Mouse (Mus musculus): Measurements from ENCODE around the gene Wdr76. TPM values are rescaled to one million over a fixed set of nuclear protein-coding genes. Genes with fewer than 3 reads are reported as not detected.

Gene Wdr76
- polyA plus RNA-seq, 1 experiment from 2014 or later, result 10.0 TPM

Other genes with a start within 250 kb of the Wdr76 start
- gene Trp53bp1, start 235.3 kb upstream of the Wdr76 start, polyA plus RNA-seq (2014; fragmentation: Nextera tagmentation; extraction: Ambion mirVana), result 104 TPM in 2 replicates
- gene Map1a, start 217.1 kb upstream of the Wdr76 start, polyA plus RNA-seq (2014; fragmentation: Nextera tagmentation; extraction: Ambion mirVana), result 2.9 and 3.6 TPM in 2 replicates
- 8.5 and 8.6 TPM in 2 replicates for gene Ppip5k1, start 151.3 kb upstream of the Wdr76 start, polyA plus RNA-seq (2014; fragmentation: Nextera tagmentation; extraction: Ambion mirVana)
- 2.0 and 2.1 TPM in 2 replicates for gene Ckmt1, start 149.0 kb upstream of the Wdr76 start, polyA plus RNA-seq (2014; fragmentation: Nextera tagmentation; extraction: Ambion mirVana)
- not detected in 2 replicates for gene Strc, start 119.6 kb upstream of the Wdr76 start, polyA plus RNA-seq (2014; fragmentation: Nextera tagmentation; extraction: Ambion mirVana)
- 540 and 632 TPM in 2 replicates for gene Pdia3, start 92.9 kb upstream of the Wdr76 start, polyA plus RNA-seq (2014; fragmentation: Nextera tagmentation; extraction: Ambion mirVana)
- gene Catsper2, start 92.9 kb upstream of the Wdr76 start, polyA plus RNA-seq (2014; fragmentation: Nextera tagmentation; extraction: Ambion mirVana), result 1.7 and 2.0 TPM in 2 replicates
- gene Ell3, start 62.4 kb upstream of the Wdr76 start, polyA plus RNA-seq (2014; fragmentation: Nextera tagmentation; extraction: Ambion mirVana), result 9.6 and 9.7 TPM in 2 replicates
- 538 and 540 TPM in 2 replicates for gene Serf2, start 57.5 kb upstream of the Wdr76 start, polyA plus RNA-seq (2014; fragmentation: Nextera tagmentation; extraction: Ambion mirVana)
- 122 and 124 TPM in 2 replicates for gene Hypk, start 53.4 kb upstream of the Wdr76 start, polyA plus RNA-seq (2014; fragmentation: Nextera tagmentation; extraction: Ambion mirVana)
- 0.12 and 0.37 TPM in 2 replicates for gene Serinc4, start 49.9 kb upstream of the Wdr76 start, polyA plus RNA-seq (2014; fragmentation: Nextera tagmentation; extraction: Ambion mirVana)
- 66.2 and 67.3 TPM in 2 replicates for gene Mfap1b, start 32.7 kb upstream of the Wdr76 start, polyA plus RNA-seq (2014; fragmentation: Nextera tagmentation; extraction: Ambion mirVana)
- gene Mfap1a, start 58 bp upstream of the Wdr76 start, polyA plus RNA-seq (2014; fragmentation: Nextera tagmentation; extraction: Ambion mirVana), result 33.7 and 37.2 TPM in 2 replicates